Mouse (Mus musculus) kidney, adult 18-20 months (tissue): ENCODE data around the gene Gmppa.

Experiments used
- DNase-seq: peaks from one replicate; pipeline ENCODE4 v3.0.0; 2021

The Gmppa gene

DNA sequence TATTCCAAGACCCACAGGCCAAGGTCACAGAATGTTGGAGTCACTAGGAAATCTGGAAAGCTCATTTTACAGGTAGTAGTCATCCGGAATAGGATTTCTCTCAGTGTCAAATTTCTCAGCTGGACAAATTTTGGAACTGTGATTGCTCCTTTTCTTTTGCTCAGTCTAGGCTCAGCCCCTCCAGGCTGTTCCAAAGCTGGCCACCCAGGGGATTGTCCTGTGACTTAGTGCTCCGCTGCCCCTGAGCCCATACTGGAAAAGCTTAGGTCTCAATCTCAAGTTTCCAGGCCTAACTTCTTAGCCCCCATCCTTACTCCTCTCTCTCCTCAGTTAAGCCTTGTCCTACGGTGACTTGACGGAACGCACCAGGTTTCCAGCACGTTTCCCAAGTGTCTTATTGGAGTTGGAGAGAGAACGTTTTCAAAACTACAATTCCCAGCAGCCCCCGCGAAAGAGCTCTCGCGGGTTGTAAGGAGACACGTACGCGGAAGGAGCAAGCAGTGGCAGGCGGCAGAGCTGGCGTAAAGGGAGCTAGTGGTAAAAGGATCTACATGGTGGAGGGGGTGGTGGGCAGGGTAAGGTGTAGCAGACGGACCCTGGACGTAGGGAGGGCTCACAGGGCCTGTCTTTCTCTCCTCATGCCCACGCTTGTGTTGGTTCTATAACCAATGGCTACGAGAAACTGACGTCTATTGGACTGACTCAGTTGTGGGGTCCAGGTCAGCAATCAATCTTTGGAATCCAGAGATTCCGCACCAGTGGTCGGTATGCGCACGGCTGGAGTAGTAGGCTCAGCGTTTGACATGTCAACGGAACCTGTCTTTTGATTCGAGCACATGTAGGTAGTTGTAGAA is at the start of gene Gmppa:
TSS of gene Gmppa (plus strand) at position 456 of the 854 bp plus-strand sequence.
- peak; percentile 85 for DNase-seq

DNA sequence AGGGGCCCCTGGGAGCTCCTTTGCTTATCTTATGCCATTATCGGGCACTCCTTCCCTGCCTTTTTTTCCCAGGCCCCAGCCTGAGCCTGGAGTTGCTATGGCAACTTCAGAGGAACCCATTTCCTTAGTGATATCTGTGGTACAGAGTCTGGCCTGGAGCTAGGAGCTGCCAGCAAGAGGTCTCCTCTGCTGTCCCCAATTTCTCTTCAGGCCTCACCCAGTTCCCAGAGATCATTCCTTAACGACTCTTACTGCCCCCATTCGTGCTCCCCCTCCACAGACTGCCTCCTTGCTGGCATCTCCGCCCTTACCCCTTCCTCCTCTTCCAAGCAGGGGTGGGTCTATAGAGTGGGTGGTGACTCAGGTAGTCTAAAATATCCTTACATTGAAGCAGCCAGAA is 49.6 kb upstream of the Gmppa start:
- no peak for DNase-seq

DNA sequence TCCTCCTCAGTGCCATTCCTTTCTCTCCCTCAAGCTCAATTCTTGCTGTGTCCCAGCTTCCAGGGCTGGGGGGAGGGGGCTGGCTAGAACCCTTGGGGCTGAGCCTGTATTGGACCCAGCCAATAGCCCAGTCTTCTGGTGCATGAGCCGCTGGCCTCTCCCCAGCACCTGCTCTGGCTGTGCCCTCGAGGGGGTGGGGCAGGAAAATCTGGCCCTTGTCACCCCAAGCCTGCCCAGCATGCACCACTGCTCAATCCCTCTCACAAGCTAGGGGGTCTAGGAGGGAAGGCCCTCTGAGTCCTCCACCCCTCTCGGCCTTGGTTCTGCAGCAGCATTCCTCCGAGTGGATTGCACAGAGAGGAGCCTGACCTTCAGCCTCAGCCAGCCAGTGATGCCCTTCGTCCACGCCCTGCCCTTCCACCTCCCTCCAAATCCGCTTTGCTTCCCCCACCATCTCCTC is 48.2 kb upstream of the Gmppa start:
- no peak for DNase-seq

DNA sequence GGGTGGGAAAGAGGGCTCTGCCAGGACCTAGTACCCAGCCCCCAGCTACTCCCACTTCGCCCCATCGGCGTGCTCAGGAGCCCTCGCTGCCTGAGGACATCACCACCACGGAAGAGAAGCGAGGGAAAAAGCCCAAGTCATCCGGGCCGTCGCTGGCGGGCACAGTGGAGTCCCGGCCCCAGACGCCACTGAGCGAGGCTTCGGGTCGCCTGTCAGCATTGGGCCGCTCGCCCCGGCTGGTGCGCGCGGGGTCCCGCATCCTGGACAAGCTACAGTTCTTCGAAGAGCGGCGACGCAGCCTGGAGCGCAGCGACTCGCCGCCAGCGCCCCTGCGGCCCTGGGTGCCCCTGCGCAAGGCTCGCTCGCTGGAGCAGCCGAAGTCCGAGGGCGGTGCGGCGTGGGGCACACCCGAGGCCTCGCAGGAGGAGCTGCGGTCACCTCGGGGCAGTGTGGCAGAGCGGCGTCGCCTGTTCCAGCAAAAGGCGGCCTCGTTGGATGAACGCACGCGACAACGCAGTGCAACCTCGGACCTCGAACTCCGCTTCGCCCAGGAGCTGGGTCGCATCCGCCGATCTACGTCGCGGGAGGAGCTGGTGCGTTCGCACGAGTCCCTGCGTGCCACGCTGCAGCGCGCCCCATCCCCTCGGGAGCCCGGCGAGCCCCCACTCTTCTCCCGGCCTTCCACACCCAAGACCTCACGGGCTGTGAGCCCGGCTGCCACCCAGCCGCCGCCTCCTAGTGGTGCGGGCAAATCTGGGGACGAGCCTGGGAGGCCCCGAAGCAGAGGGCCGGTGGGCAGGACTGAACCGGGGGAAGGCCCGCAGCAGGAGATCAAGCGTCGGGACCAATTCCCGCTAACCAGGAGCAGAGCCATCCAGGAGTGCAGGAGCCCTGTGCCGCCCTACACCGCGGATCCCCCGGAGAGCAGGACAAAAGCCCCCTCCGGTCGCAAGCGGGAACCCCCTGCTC is 47.5 kb upstream of the Gmppa start:
- no peak for DNase-seq

DNA sequence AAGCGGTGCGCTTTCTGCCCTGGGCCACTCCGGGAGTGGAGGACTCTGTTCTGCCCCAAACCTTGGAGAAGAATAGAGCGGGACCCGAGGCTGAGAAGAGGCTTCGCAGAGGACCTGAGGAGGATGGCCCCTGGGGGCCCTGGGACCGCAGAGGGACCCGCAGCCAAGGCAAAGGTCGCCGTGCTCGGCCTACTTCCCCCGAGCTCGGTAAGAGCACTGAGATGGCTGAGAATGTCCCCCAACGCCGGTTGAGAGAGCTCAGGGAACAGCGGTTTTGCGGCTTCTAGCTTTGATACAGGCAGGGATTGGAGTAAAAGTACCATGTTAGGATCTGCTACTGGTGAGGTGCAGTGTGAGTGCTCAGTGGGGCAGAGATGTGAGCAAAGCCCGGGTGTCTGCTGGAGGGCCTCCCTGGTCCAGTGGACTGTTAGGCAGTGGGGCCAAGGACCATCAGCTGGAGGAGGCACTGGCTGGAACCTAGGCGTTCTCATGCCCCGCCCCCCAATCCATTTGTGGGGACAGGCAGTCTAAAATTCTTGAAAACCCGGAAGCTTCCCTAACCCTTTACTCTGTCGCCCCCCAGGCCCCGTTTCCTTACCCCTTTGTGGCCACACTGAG is 46.7 kb upstream of the Gmppa start:
- no peak for DNase-seq

DNA sequence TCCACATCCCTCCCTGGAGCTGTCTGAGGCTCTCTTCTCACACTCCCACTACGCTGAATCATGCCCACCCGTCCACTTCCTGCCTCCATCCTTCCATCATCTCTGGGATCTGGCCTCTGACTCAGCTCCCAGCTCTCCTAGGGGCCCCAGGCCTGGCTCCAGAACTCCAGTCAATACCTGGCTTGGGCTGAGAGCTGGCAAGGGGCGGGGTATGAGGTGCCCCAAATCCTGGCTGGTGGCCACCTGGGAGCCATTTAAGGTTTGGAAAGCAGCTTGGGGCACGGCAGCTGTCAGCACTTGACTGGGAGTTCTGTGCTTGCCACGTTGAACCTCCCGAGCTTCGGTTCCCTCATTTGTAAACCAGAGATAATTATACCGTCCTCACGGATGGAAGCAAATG is 42.6 kb upstream of the Gmppa start:
- no peak for DNase-seq

DNA sequence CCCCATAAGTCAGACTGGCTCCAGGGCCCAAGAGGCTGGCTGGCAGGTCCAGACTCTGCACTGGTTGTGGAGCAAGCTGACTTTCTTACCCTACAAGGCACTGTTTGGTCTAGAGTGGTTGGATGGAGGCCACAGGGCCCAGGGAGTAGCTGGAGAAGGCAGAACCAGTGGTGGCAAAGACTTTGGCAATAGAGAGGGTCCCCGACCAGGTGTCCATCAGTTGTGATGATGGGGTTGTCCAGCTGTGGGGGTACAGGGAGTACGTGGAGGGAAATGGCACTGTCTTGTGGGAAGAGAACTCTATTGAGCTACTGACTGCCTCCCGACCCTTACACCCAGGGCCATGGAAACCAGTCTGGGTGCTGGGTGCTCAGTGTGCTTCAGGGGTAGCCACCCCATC is 41.9 kb upstream of the Gmppa start:
- DNase-seq = no peak

DNA sequence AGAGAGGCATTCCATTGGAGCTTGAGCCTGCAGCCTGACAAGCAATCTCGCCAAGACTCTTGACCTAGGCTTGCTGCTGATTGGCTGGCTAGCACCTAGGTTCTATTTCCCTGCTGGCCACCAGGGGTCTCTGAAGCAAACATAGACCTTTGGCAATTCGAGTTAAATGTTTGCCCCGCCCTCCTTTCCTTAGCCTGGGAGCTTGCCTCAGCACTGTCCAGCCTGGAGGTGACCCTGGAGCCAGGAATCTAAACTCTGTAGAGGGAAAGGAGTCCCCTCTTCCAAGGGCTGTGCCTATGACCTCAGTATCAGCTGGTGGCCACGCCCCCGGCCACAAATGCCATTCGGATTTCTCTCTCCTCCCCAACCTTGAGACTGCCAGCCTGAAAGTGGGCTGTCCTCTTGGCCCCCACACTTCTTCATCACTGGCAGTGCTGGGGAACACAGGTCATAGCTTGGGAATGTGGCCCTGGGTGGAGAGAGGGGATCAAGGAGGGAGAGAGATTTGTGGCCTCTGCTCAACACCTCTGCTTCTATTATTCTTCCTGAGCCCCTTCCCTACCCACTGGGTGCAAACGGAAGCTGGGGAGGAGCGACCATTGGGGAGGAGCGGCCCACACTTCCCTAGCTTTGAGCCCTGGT is 36.8 kb upstream of the Gmppa start:
- DNase-seq = peak; percentile 66

DNA sequence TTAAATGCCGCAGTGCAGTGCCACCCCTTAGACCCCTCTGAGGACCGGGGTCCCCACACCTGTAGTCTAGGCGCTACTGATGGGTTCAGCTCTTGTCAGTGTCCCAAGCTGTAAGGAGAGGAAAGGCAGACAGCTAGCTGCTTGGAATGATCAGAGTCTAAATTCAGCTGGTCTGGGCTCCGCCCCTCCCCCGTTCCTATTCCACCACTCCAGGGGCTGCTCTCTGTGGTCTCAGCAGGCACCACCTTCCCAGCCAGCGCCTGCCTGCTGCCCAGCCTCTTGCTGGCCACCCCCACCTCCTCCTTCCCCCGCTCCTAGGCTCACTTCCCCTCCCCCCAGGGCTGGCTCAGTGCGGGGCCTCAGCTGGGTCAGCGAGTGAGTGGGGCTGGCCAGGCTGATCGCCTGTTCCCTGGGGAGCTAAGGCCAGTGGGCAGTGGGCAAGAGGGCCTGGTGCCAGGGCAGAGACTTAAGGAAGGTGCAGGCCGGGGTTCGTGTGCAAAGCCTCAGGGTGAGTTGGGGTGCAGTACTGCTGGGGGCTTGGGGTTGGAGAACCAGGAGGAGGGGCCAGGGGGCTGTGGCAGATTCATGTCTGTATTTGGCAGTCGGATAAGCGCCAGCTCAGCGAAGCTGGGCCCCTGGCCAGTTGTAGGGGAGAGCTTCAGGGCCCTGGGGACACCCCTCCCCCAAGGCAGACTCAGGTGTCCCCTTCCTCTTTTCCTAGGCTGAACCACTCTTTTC is 35.8 kb upstream of the Gmppa start:
- no peak for DNase-seq

DNA sequence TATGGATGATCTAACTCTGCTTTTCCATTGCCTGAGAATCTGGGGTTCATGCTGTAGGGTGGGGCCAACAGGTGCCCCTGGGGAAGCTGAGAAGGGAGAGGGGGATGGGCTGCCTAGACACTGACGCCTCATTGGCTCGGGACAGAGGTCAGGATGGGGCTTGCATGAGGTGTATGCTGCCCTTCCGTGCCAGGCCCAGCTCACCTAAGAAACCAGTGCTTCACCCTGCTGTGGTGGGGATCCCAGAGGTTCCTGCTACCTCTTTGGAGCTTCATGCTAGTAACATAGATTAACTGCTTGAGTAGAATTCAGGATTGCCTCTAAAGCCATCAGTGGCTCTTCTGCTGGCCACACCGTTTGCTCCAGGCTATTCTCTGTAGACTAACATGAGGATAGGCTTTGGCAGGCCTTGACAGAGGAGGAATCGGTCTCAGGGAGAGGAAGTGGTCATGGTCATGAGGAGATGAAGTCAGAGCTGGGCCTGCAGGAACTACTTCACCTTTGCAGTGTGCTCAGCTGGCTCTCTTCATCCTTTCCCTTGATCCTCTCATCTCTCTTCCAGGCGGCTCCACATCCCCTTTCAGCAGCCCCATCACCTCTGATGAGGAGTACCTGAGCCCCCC is 35.1 kb upstream of the Gmppa start:
- no peak for DNase-seq

DNA sequence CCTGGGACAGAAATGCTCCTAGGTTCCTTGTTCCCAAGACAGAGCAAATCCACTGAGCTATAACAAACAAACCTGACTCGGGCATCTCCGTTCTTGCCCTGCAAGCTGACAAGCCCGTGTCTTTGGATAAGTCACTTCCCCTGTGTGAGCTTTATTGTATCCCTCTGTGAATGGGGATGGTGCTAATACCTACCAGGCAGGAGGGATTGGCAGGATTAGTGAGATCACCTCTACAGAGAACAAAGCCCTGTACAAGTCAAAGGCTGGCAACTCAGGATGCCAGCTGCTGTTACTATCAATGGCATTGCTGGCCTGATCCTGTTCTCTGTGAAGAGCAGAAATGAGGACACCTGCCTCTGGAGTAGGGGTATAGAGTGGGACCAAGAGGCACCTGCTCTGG is 30.2 kb upstream of the Gmppa start:
- no peak for DNase-seq

DNA sequence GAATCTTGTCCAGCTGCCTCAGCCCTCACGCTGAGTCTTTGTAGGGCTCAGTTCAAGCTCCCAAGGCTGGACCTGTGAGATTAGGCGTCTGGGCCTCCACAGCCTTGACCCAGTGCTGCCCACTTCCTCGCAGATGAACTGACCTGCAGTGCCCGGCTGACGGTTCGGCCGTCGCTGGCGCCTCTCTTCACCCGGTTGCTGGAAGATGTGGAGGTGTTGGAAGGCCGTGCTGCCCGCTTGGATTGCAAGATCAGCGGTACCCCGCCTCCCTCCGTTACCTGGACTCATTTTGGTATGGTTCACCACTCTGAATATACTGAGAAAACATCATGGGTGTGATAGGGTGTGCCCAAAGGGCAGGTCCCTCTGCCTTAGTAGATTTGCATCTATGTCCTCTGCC is 29.6 kb upstream of the Gmppa start:
- DNase-seq = no peak

DNA sequence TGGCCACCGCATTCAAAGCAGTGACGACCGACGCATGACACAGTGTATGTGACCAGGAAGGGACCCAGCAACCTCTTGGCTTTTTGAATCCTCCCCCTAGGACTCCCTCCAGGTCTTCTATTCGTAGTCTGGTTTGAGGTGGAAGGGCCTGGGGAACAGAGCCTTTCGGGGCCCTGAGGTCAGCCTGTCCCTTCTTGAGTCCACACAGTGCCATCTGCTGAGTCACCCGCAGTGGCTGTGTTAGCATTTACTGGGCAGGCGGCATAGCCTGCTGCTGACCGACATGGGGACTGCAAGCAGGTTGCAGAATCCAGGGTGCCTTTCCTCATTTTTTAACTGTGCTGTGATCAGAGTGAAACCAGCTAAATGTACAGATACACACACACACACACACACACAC is 28.7 kb upstream of the Gmppa start:
- DNase-seq = no peak

DNA sequence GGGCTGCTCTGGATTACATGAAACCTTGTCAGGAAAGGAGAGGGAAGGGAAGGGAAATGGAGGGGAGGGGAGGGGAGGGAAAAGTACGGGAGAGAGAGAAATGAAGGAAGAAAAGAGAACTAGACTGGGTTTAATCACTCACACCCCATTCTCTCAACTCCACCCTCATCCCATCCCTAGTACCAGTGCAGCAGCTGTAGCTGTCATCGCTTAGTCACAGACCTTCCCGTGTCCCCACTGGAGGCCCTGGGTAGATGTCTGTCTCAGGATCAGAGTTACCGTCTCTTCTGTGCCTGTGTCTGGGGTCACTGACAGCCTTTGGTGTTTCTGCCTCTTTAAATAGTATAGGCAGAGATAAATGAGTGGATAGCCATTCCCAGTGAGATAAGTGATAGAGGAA is 27.5 kb upstream of the Gmppa start:
- no peak for DNase-seq

DNA sequence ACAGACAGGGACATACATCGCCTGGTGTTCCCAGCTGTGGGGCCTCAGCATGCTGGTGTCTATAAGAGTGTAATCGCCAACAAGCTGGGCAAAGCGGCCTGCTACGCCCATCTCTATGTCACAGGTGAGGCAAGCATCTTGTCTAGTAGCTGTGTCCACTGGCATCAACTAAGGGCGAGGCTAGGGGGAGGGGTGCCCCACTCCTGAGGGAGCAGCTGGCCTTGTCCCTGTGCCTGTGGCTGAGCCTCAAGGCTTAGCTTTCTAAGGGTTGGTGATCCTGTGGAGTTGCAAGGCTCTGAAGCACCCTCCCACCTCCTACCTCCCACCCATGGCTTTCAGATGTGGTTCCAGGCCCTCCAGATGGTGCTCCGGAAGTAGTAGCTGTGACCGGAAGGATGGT is 25.8 kb upstream of the Gmppa start:
- DNase-seq = no peak

DNA sequence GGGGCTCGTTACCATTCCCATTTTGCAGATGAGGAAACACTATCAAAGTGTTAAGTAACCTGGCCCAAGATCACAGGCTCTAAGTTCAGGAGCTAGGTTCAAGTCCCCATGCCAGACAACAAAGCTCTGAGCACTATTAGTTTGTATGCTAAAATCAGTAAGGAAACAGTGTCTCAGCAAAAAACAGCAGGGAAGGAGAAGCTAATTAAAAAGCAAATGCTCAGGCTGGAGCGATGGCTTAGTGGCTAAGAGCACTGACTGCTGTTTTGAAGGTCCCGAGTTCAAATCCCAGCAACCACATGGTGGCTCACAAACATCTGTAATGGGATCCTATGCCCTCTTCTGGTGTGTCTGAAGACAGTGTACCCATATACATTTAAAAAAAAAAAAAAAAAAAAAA is 23.5 kb upstream of the Gmppa start:
- DNase-seq = no peak

DNA sequence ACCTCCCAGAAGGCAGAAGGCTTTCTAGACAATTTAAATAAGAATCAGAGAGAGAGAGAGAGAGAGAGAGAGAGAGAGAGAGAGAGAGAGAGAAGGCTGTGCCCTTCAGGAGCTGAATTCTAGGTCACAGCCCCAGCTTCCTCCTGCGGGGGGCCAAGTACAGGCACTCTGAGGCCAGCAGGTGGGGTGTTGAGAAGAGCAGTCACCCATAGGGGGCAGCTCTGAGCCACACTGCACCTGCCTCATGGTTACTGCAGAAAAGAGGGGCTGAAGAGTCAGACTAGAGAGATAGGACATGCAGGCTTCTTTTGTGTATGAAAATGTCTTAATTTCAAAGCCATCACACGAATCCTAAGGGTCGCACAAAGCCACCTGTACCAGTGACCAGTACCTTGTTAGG is 22.0 kb upstream of the Gmppa start:
- DNase-seq = peak; percentile 24

DNA sequence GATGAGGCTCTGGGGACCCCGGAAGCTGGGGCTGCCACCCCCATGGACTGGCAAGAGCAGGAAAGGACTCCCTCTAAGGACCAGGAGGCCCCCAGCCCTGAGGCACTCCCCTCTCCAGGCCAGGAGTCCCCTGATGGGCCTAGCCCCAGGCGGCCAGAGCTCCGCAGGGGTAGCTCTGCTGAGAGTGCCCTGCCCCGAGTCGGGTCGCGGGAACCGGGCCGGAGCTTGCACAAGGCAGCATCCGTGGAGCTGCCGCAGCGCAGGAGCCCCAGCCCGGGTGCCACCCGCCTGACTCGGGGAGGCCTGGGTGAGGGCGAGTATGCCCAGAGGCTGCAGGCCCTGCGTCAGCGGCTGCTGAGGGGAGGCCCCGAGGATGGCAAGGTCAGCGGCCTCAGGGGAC is 13.9 kb upstream of the Gmppa start:
- DNase-seq = no peak

DNA sequence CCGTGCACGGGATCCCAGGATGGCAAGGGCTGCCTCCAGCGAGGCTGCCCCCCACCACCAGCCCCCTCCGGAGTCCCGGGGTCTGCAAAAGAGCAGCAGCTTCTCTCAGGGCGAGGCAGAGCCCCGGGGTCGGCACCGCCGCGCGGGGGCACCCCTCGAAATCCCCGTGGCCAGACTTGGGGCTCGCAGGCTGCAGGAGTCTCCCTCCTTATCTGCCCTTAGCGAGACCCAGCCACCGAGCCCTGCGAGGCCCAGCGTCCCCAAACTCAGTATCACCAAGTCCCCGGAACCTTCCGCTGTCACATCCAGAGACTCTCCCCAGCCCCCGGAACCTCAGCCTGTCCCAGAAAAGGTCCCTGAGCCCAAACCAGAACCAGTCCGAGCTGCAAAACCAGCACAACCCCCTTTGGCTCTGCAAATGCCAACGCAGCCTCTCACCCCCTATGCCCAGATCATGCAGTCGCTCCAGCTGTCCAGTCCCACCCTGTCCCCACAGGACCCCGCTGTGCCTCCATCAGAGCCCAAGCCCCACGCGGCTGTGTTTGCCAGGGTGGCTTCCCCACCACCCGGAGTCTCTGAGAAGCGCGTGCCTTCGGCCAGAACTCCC is 13.4 kb upstream of the Gmppa start:
- DNase-seq = no peak

DNA sequence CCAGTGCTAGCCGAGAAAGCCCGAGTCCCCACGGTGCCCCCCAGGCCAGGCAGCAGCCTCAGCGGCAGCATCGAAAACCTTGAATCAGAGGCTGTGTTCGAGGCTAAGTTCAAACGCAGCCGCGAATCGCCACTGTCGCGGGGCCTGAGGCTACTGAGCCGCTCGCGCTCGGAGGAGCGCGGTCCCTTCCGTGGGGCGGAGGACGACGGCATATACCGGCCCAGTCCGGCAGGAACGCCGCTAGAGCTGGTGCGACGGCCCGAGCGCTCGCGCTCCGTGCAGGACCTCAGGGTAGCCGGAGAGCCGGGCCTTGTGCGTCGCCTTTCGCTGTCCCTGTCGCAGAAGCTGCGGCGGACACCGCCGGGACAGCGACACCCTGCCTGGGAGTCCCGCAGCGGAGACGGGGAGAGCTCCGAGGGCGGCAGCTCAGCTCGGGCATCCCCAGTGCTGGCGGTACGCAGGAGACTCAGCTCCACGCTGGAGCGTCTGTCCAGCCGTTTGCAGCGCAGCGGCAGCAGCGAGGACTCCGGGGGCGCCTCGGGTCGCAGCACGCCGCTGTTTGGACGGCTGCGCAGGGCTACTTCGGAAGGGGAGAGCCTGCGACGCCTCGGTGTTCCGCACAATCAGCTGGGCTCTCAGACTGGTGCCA is 12.8 kb upstream of the Gmppa start:
- DNase-seq = peak; percentile 29
